ENCODE assay signal across 15 mouse cellular contexts in genomic region chr13:3590789-3591188, GRCm38 (mm10). TPM values are rescaled to one million over a fixed set of nuclear protein-coding genes. Genes with fewer than 3 reads are reported as not detected.
DNase-seq lines count a peak whose midpoint lies in the region; ATAC-seq and TF ChIP-seq lines count a peak whose summit lies in the region.
"Had no signal": no experiment of that assay in that cellular context is flagged by ENCODE, and none has a peak within 500 bp of the region (broad histone marks: within the 10 kb centered on the region; RNA-seq: fewer than 3 reads in every experiment).

No protein-coding gene starts in this region.

- TF ChIP-seq CTCF in kidney, postnatal 0 days (IDR thresholded peaks at IDR 0.05; ENCODE audit: low read depth): peak; percentile 42
- TF ChIP-seq CTCF in E14TG2a.4 (conservative IDR thresholded peaks at IDR 0.05; ENCODE audit: low read length): peak; percentile 14; the same call in 1 of the 2 replicates
- TF ChIP-seq CTCF in embryonic fibroblast, embryonic 13.5 days (IDR thresholded peaks at IDR 0.05; ENCODE audit: borderline replicate concordance, insufficient read depth, low read length): peak; percentile 3; the same call in 1 of the 2 replicates

- no peaks in the 10 kb centered on the region for H3K4me1 ChIP-seq in kidney, postnatal 0 days (replicated peaks; ENCODE audit: insufficient read depth, low read length)
- no peaks in the 10 kb centered on the region for H3K4me1 ChIP-seq in E14TG2a.4 (replicated peaks; ENCODE audit: low read depth, low read length)
- H3K4me1 ChIP-seq in embryonic fibroblast, embryonic 13.5 days (ENCODE audit: control insufficient read depth, insufficient read depth, low read length): no peaks in the 10 kb centered on the region
- H3K4me1 ChIP-seq in forebrain, embryonic 14.5 days (ENCODE audit: control insufficient read depth, insufficient read depth, low read length): no peaks in the 10 kb centered on the region
- H3K4me1 ChIP-seq in kidney, embryonic 16.5 days (ENCODE audit: insufficient read depth, low read length): no peaks in the 10 kb centered on the region
- H3K4me1 ChIP-seq: heart, embryonic 12.5 days; hindbrain, embryonic 15.5 days; neural tube, embryonic 12.5 days; stomach, embryonic 15.5 days had no signal

- no peak overlapping the region for H3K4me2 ChIP-seq in kidney, postnatal 0 days (ENCODE audit: low read length)
- H3K4me2 ChIP-seq in forebrain, embryonic 14.5 days (ENCODE audit: low read length): no peak overlapping the region
- no peak overlapping the region for H3K4me2 ChIP-seq in kidney, embryonic 16.5 days (replicated peaks; ENCODE audit: low read depth, low read length)
- H3K4me2 ChIP-seq: heart, embryonic 12.5 days; hindbrain, embryonic 15.5 days; neural tube, embryonic 12.5 days; stomach, embryonic 15.5 days had no signal

- H3K36me3 ChIP-seq in kidney, postnatal 0 days (ENCODE audit: insufficient read depth, low read length): peaks cover 30% of the 10 kb centered on the region; the same call in 1 of the 2 replicates
- H3K36me3 ChIP-seq in E14TG2a.4 (ENCODE audit: insufficient read depth, low read length): peaks cover 56% of the 10 kb centered on the region
- H3K36me3 ChIP-seq in forebrain, embryonic 14.5 days (ENCODE audit: control insufficient read depth, insufficient read depth, low read length): peaks cover 61% of the 10 kb centered on the region
- H3K36me3 ChIP-seq in kidney, embryonic 16.5 days (ENCODE audit: insufficient read depth, low read length): peaks cover 39% of the 10 kb centered on the region

- H3K27me3 ChIP-seq in kidney, postnatal 0 days (ENCODE audit: insufficient read depth, low read length): no peaks in the 10 kb centered on the region
- H3K27me3 ChIP-seq in E14TG2a.4 (ENCODE audit: insufficient read depth, low read length): no peaks in the 10 kb centered on the region
- no peaks in the 10 kb centered on the region for H3K27me3 ChIP-seq in forebrain, embryonic 14.5 days (replicated peaks; ENCODE audit: control insufficient read depth, insufficient read depth, low read length)
- no peaks in the 10 kb centered on the region for H3K27me3 ChIP-seq in kidney, embryonic 16.5 days (ENCODE audit: insufficient read depth, low read length)
- H3K27me3 ChIP-seq: heart, embryonic 12.5 days; hindbrain, embryonic 15.5 days; neural tube, embryonic 12.5 days; stomach, embryonic 15.5 days had no signal

- peak; percentile 20 for DNase-seq in kidney, postnatal 0 days (ENCODE audit: low spot score)
- no peak for DNase-seq in kidney, postnatal 25 days
- DNase-seq in 416B (ENCODE audit: low read depth): peak; percentile 23
- DNase-seq in forebrain, embryonic 14.5 days (ENCODE audit: low spot score): no peak
- DNase-seq: cerebellum, postnatal 25 days; kidney, postnatal 14 days had no signal

- no peak for ATAC-seq in kidney, postnatal 0 days (replicated peaks; ENCODE audit: low FRiP score, low read depth)
- ATAC-seq in forebrain, embryonic 14.5 days: no peak
- no peak for ATAC-seq in kidney, embryonic 16.5 days (ENCODE audit: low FRiP score, low TSS enrichment)

- no peak overlapping the region for H3K4me3 ChIP-seq in kidney, postnatal 0 days (replicated peaks; ENCODE audit: low read depth, low read length)
- no peak overlapping the region for H3K4me3 ChIP-seq in E14TG2a.4 (replicated peaks; ENCODE audit: low read length)
- H3K4me3 ChIP-seq in embryonic fibroblast, embryonic 13.5 days (ENCODE audit: insufficient read depth, low read length): no peak overlapping the region
- H3K4me3 ChIP-seq in forebrain, embryonic 14.5 days (ENCODE audit: low read depth, low read length): no peak overlapping the region
- H3K4me3 ChIP-seq in kidney, embryonic 16.5 days (ENCODE audit: low read length): no peak overlapping the region
- H3K4me3 ChIP-seq: heart, embryonic 12.5 days; hindbrain, embryonic 15.5 days; neural tube, embryonic 12.5 days; stomach, embryonic 15.5 days had no signal

- H3K9ac ChIP-seq in kidney, postnatal 0 days (ENCODE audit: low read depth, low read length): no peak overlapping the region
- H3K9ac ChIP-seq in forebrain, embryonic 14.5 days (ENCODE audit: low read length): no peak overlapping the region
- no peak overlapping the region for H3K9ac ChIP-seq in kidney, embryonic 16.5 days (replicated peaks; ENCODE audit: low read length)
- H3K9ac ChIP-seq: heart, embryonic 12.5 days; hindbrain, embryonic 15.5 days; liver, embryonic 14.5 days; neural tube, embryonic 12.5 days; stomach, embryonic 15.5 days had no signal

- 92% methylated on average over 3 of the region's 3 CpGs for WGBS in kidney, postnatal 0 days
- WGBS in forebrain, embryonic 14.5 days: 86% methylated on average over 3 of the region's 3 CpGs
- WGBS in kidney, embryonic 16.5 days: 90% methylated on average over 3 of the region's 3 CpGs

- H3K9me3 ChIP-seq in kidney, postnatal 0 days (replicated peaks; ENCODE audit: low read length): no peaks in the 10 kb centered on the region
- H3K9me3 ChIP-seq in E14TG2a.4 (ENCODE audit: low read length): no peaks in the 10 kb centered on the region
- H3K9me3 ChIP-seq in forebrain, embryonic 14.5 days (replicated peaks; ENCODE audit: control insufficient read depth, low read length): no peaks in the 10 kb centered on the region
- H3K9me3 ChIP-seq in kidney, embryonic 16.5 days (ENCODE audit: low read length): no peaks in the 10 kb centered on the region
- H3K9me3 ChIP-seq: G1E; heart, embryonic 12.5 days; hindbrain, embryonic 15.5 days; neural tube, embryonic 12.5 days; stomach, embryonic 15.5 days had no signal

- H3K27ac ChIP-seq in kidney, postnatal 0 days: no peak overlapping the region
- H3K27ac ChIP-seq in embryonic fibroblast, embryonic 13.5 days (ENCODE audit: insufficient read depth, low read length): no peak overlapping the region
- no peak overlapping the region for H3K27ac ChIP-seq in forebrain, embryonic 14.5 days (ENCODE audit: low read depth, low read length)
- no peak overlapping the region for H3K27ac ChIP-seq in kidney, embryonic 16.5 days (ENCODE audit: low read length)
- H3K27ac ChIP-seq: hindbrain, embryonic 15.5 days; liver, embryonic 14.5 days; neural tube, embryonic 12.5 days; stomach, embryonic 15.5 days had no signal

- TF ChIP-seq POLR2A in embryonic fibroblast, embryonic 13.5 days (IDR thresholded peaks at IDR 0.05; ENCODE audit: low read depth, low read length): no peak

RNA-seq across cellular contexts. Expression of gene Fam208b, which starts 20.1 kb away (rescaled TPM):
- polyA plus RNA-seq in kidney, postnatal 0 days (2015; fragmentation: Nextera tagmentation; extraction: Ambion mirVana): 8.3 and 8.4 TPM in 2 replicates
- polyA plus RNA-seq in embryonic fibroblast, embryonic 13.5 days (2011; ENCODE audit: insufficient read length, low read depth, missing spikeins): 36.2 and 44.1 TPM in 2 replicates
- 18.2 and 25.8 TPM in 2 replicates for polyA plus RNA-seq in forebrain, embryonic 14.5 days (2014; fragmentation: Nextera tagmentation; extraction: Ambion mirVana)
- 12.7 and 15.5 TPM in 2 replicates for polyA plus RNA-seq in kidney, embryonic 16.5 days (2015; fragmentation: Nextera tagmentation; extraction: Ambion mirVana)

RNA-seq across cellular contexts. Expression of gene Asb13, which starts 43.0 kb away (rescaled TPM):
- polyA plus RNA-seq in kidney, postnatal 0 days (2015; fragmentation: Nextera tagmentation; extraction: Ambion mirVana): 9.2 and 11.7 TPM in 2 replicates
- 4.9 and 5.1 TPM in 2 replicates for polyA plus RNA-seq in embryonic fibroblast, embryonic 13.5 days (2011; ENCODE audit: insufficient read length, low read depth, missing spikeins)
- polyA plus RNA-seq in forebrain, embryonic 14.5 days (2014; fragmentation: Nextera tagmentation; extraction: Ambion mirVana): 6.0 and 6.6 TPM in 2 replicates
- polyA plus RNA-seq in kidney, embryonic 16.5 days (2015; fragmentation: Nextera tagmentation; extraction: Ambion mirVana): 16.0 and 19.8 TPM in 2 replicates
- polyA plus RNA-seq: G1E had no signal

RNA-seq across cellular contexts. Expression of gene Gdi2, which starts 52.9 kb away (rescaled TPM):
- 398 and 440 TPM in 2 replicates for polyA plus RNA-seq in kidney, postnatal 0 days (2015; fragmentation: Nextera tagmentation; extraction: Ambion mirVana)
- polyA plus RNA-seq in embryonic fibroblast, embryonic 13.5 days (2011; ENCODE audit: insufficient read length, low read depth, missing spikeins): 867 and 944 TPM in 2 replicates
- polyA plus RNA-seq in forebrain, embryonic 14.5 days (2014; fragmentation: Nextera tagmentation; extraction: Ambion mirVana): 501 and 516 TPM in 2 replicates
- 435 and 448 TPM in 2 replicates for polyA plus RNA-seq in kidney, embryonic 16.5 days (2015; fragmentation: Nextera tagmentation; extraction: Ambion mirVana)

Comparison
In these comparisons a context has a peak if more than half of its experiments do, and no peak if none do; other contexts are left out.
1. DNase-seq: peak in kidney, postnatal 0 days (single experiment) and 416B (single experiment); none in kidney, postnatal 25 days (0 of 2) and forebrain, embryonic 14.5 days (single experiment).
2. Peak in every context shown above with its lines, with median percentiles within 50 percentile points of each other: CTCF ChIP-seq.